Mouse (Mus musculus) liver, postnatal 0 days (tissue): ENCODE results near the gene Cfap299.

Experiments used
- CTCF ChIP-seq: sonication (generic); IDR thresholded peaks from 2 replicates; pipeline ENCODE4 v1.5.1; 2016; ENCODE audit warnings: antibody characterized with exemption, low read depth
- EP300 ChIP-seq: IDR thresholded peaks from 2 replicates; pipeline ENCODE4 v1.6.1; 2016; ENCODE audit warnings: antibody characterized with exemption, low read depth, mild to moderate bottlenecking

- TF ChIP-seq CTCF (no peak), EP300 (no peak)
Measured at GRCm38 (mm10) chr5:98833760-98834159, 504.7 kb downstream of the Cfap299 start.
